Mouse (Mus musculus) testis, adult 2 months (tissue): ENCODE results near the gene Ccdc185.

Source experiments
- CTCF ChIP-seq: fragments of 200-500 bp; IDR thresholded peaks from 2 replicates; pipeline ENCODE4 v1.5.1; 2012; ENCODE audit warnings: low read depth, mild to moderate bottlenecking, inconsistent platforms, low read length, moderate library complexity; ENCODE audit not compliant: control insufficient read depth, insufficient read depth, insufficient replicate concordance
- POLR2A ChIP-seq: fragments of 200-500 bp; IDR thresholded peaks from 2 replicates; pipeline ENCODE4 v1.6.1; 2012; ENCODE audit warnings: low read depth, mild to moderate bottlenecking, inconsistent platforms, low read length, moderate library complexity; ENCODE audit not compliant: control insufficient read depth

DNA sequence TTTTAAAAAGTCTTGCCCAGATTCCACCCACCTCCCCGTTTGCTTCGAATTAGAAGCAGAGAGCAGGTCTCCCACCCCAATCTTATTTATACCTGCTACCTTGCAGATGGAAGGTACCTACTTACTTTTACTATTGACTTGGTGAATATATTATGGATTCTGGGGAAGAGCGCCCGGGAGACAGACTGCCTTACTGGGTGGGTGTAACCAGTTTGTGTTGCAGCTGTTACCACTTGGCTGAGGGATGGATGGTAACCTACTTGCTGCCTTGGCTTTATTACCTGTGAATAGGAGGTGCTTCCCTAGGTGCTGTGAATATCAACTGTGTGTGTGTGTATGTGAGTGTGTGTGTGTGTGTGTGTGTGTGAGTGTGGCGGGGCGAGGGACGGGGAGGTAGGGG is 26.6 kb upstream of the Ccdc185 start:
- TF ChIP-seq POLR2A (no peak), CTCF (no peak)
